Mouse (Mus musculus): ENCODE measurements around the gene Mapk1ip1.

GRCm38 (mm10) chr7:138885365-138886289 lies 39.6 kb upstream of the Mapk1ip1 start:
- TF ChIP-seq CTCF (IDR thresholded peaks at IDR 0.05; ENCODE audit: low read depth) (no peak), EP300 (IDR thresholded peaks at IDR 0.05; ENCODE audit: low read depth) (no peak)

Measured in liver, embryonic 14.5 days (tissue).